Mouse (Mus musculus): ENCODE results near the gene Casz1. TPM values are rescaled to one million over a fixed set of nuclear protein-coding genes. Genes with fewer than 3 reads are reported as not detected.

Casz1 gene
- polyA plus RNA-seq, 1 experiment, result 0.82 TPM

- DNase-seq (ENCODE audit: extremely low spot score in 1 of 2, low spot score in 1 of 2), result no peak
Observed at GRCm38 (mm10) chr4:148797475-148798324, 6.5 kb upstream of the Casz1 start.

GRCm38 (mm10) chr4:148803031-148803430, 1.2 kb upstream of the Casz1 start:
- DNase-seq (ENCODE audit: extremely low spot score in 1 of 2, low spot score in 1 of 2), result no peak

- DNase-seq (ENCODE audit: extremely low spot score in 1 of 2, low spot score in 1 of 2), result no peak
Observed at GRCm38 (mm10) chr4:148803636-148804035, 593 bp upstream of the Casz1 start.

- DNase-seq (ENCODE audit: extremely low spot score in 1 of 2, low spot score in 1 of 2), result no peak
Observed at GRCm38 (mm10) chr4:148804780-148805160, 541 bp downstream of the Casz1 start.

GRCm38 (mm10) chr4:148805161-148805810, 1.1 kb downstream of the Casz1 start:
- DNase-seq (ENCODE audit: extremely low spot score in 1 of 2, low spot score in 1 of 2), result no peak

- no peak for DNase-seq (ENCODE audit: extremely low spot score in 1 of 2, low spot score in 1 of 2)
Observed at GRCm38 (mm10) chr4:148805811-148806747, 1.9 kb downstream of the Casz1 start.

GRCm38 (mm10) chr4:148806836-148807235, 2.6 kb downstream of the Casz1 start:
- no peak for DNase-seq (ENCODE audit: extremely low spot score in 1 of 2, low spot score in 1 of 2)

- no peak for DNase-seq (ENCODE audit: extremely low spot score in 1 of 2, low spot score in 1 of 2)
Observed at GRCm38 (mm10) chr4:148807397-148807796, 3.2 kb downstream of the Casz1 start.

- no peak for DNase-seq (ENCODE audit: extremely low spot score in 1 of 2, low spot score in 1 of 2)
Observed at GRCm38 (mm10) chr4:148808839-148809238, 4.6 kb downstream of the Casz1 start.

- no peak for DNase-seq (ENCODE audit: extremely low spot score in 1 of 2, low spot score in 1 of 2)
Observed at GRCm38 (mm10) chr4:148810706-148811105, 6.5 kb downstream of the Casz1 start.

- no peak for DNase-seq (ENCODE audit: extremely low spot score in 1 of 2, low spot score in 1 of 2)
Observed at GRCm38 (mm10) chr4:148811940-148812339, 7.7 kb downstream of the Casz1 start.

GRCm38 (mm10) chr4:148813247-148813646, 9.0 kb downstream of the Casz1 start:
- DNase-seq (ENCODE audit: extremely low spot score in 1 of 2, low spot score in 1 of 2), result no peak

GRCm38 (mm10) chr4:148816556-148816955, 12.3 kb downstream of the Casz1 start:
- DNase-seq (ENCODE audit: extremely low spot score in 1 of 2, low spot score in 1 of 2), result no peak

- DNase-seq (ENCODE audit: extremely low spot score in 1 of 2, low spot score in 1 of 2), result no peak
Observed at GRCm38 (mm10) chr4:148818161-148818560, 13.9 kb downstream of the Casz1 start.

GRCm38 (mm10) chr4:148820171-148820570, 15.9 kb downstream of the Casz1 start:
- DNase-seq (ENCODE audit: extremely low spot score in 1 of 2, low spot score in 1 of 2), result no peak

- no peak for DNase-seq (ENCODE audit: extremely low spot score in 1 of 2, low spot score in 1 of 2)
Observed at GRCm38 (mm10) chr4:148823281-148823680, 19.1 kb downstream of the Casz1 start.

- no peak for DNase-seq (ENCODE audit: extremely low spot score in 1 of 2, low spot score in 1 of 2)
Observed at GRCm38 (mm10) chr4:148830350-148830749, 26.1 kb downstream of the Casz1 start.

GRCm38 (mm10) chr4:148833245-148833990, 29.2 kb downstream of the Casz1 start:
- DNase-seq (ENCODE audit: extremely low spot score in 1 of 2, low spot score in 1 of 2), result no peak

- DNase-seq (ENCODE audit: extremely low spot score in 1 of 2, low spot score in 1 of 2), result no peak
Observed at GRCm38 (mm10) chr4:148836391-148836790, 32.2 kb downstream of the Casz1 start.

- DNase-seq (ENCODE audit: extremely low spot score in 1 of 2, low spot score in 1 of 2), result no peak
Observed at GRCm38 (mm10) chr4:148837046-148837445, 32.8 kb downstream of the Casz1 start.

Measured in frontal cortex, adult 2 months (tissue).